Mouse (Mus musculus): ENCODE measurements around the gene Kcnj14. TPM values are rescaled to one million over a fixed set of nuclear protein-coding genes. Genes with fewer than 3 reads are reported as not detected.

Gene Kcnj14
- total and polyA plus RNA-seq, 3 experiments: 0.30 to 0.57 (median 0.33) TPM

DNA sequence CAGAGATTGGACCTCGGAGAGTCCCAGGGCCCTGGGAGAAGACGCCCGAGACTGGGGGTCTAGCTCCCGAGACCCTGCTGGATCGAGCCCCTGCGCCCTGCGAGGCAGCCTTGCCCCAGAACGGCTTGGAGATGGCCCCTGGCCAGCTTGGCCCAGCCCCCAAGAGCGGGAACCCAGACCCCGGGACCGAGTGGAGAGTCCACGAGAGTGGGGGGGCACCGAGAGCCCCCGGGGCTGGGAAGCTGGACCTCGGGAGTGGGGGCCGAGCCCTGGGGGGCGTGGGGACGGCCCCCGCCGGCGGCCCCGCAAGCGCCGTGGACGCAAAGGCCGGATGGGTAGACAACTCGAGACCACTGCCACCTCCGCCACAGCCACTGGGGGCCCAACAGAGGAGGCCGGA is 29.6 kb downstream of the Kcnj14 start:
- no peak overlapping the region for H3K4me3 ChIP-seq (ENCODE audit: low read depth, low read length)
- H3K4me1 ChIP-seq (ENCODE audit: insufficient read depth, low read depth, low read length): peaks cover 22% of the 10 kb centered on the region
- H3K9me3 ChIP-seq (replicated peaks): no peaks in the 10 kb centered on the region
- H3K27me3 ChIP-seq (ENCODE audit: insufficient read depth, low read length): peaks cover 35% of the 10 kb centered on the region
- no peaks in the 10 kb centered on the region for H3K36me3 ChIP-seq (replicated peaks)
- ATAC-seq (ENCODE audit: extremely low read depth, insufficient number of reproducible peaks, low FRiP score, poor library complexity, severe bottlenecking): no peak
- DNase-seq (ENCODE audit: low spot score): no peak
- no peak for TF ChIP-seq POLR2AphosphoS5 (IDR thresholded peaks at IDR 0.05; ENCODE audit: insufficient replicate concordance, low read depth, low read length)
- no peak for TF ChIP-seq CTCF (IDR thresholded peaks at IDR 0.05; ENCODE audit: low read depth, low read length)
- no peak for TF ChIP-seq GATA2 (IDR thresholded peaks at IDR 0.05; ENCODE audit: borderline replicate concordance, low read depth, low read length)
- no peak for TF ChIP-seq TAL1 (conservative IDR thresholded peaks at IDR 0.05; ENCODE audit: low read depth, low read length)

DNA sequence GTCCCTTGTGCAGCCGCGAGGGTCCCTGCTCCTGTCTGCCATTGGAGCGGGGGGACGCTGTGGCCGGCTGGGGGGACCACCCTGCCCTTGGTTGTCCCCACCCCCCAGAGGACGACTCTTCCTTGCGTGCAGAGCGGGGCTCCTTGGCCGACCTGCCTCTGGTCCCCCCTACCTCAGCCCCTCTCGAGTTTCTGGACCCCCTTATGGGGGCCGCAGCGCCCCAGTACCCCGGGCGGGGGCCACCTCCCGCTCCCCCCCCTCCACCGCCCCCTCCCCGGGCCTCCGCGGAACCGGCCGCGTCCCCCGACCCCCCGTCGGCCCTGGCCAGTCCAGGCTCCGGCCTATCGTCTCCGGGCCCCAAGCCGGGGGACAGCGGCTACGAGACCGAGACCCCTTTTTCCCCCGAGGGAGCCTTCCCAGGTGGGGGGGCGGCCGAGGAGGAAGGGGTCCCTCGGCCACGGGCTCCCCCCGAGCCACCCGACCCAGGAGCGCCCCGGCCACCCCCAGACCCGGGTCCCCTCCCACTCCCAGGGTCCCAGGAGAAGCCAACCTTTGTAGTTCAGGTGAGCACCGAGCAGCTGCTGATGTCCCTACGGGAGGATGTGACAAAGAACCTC is 30.5 kb downstream of the Kcnj14 start:
- H3K27me3 ChIP-seq (ENCODE audit: insufficient read depth, low read length): peaks cover 35% of the 10 kb centered on the region
- TF ChIP-seq TAL1 (conservative IDR thresholded peaks at IDR 0.05; ENCODE audit: low read depth, low read length) (no peak), GATA1 (IDR thresholded peaks at IDR 0.05; ENCODE audit: borderline replicate concordance, low read length) (no peak), CTCF (IDR thresholded peaks at IDR 0.05; ENCODE audit: low read depth, low read length) (no peak), GATA2 (IDR thresholded peaks at IDR 0.05; ENCODE audit: borderline replicate concordance, low read depth, low read length) (no peak), POLR2AphosphoS5 (IDR thresholded peaks at IDR 0.05; ENCODE audit: insufficient replicate concordance, low read depth, low read length) (no peak)
- no peaks in the 10 kb centered on the region for H3K9me3 ChIP-seq (replicated peaks)
- no peak for DNase-seq (ENCODE audit: low spot score)
- no peaks in the 10 kb centered on the region for H3K36me3 ChIP-seq (replicated peaks)
- no peak for ATAC-seq (ENCODE audit: extremely low read depth, insufficient number of reproducible peaks, low FRiP score, poor library complexity, severe bottlenecking)
- H3K4me3 ChIP-seq (ENCODE audit: low read depth, low read length): no peak overlapping the region
- H3K4me1 ChIP-seq (ENCODE audit: insufficient read depth, low read depth, low read length): peaks cover 22% of the 10 kb centered on the region

DNA sequence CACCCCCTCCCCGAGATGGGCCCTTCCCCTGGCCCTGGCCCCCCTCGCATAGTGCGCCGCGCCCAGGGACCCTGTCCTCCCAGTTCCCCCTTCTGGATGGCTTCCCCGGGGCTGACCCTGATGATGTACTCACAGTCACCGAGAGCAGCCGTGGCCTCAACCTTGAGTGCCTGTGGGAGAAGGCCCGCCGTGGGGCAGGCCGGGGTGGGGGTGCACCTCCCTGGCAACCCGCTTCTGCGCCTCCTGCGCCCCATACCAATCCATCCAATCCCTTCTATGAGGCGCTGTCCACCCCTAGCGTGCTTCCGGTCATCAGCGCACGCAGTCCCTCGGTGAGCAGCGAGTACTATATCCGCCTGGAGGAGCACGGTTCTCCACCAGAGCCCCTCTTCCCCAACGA is 31.3 kb downstream of the Kcnj14 start:
- peaks cover 29% of the 10 kb centered on the region for H3K27me3 ChIP-seq (ENCODE audit: insufficient read depth, low read length)
- DNase-seq (ENCODE audit: low spot score) (no peak), ATAC-seq (ENCODE audit: extremely low read depth, insufficient number of reproducible peaks, low FRiP score, poor library complexity, severe bottlenecking) (no peak)
- H3K36me3 ChIP-seq (replicated peaks): no peaks in the 10 kb centered on the region
- TF ChIP-seq GATA2 (IDR thresholded peaks at IDR 0.05; ENCODE audit: borderline replicate concordance, low read depth, low read length) (no peak), TAL1 (conservative IDR thresholded peaks at IDR 0.05; ENCODE audit: low read depth, low read length) (no peak), GATA1 (IDR thresholded peaks at IDR 0.05; ENCODE audit: borderline replicate concordance, low read length) (no peak), POLR2AphosphoS5 (IDR thresholded peaks at IDR 0.05; ENCODE audit: insufficient replicate concordance, low read depth, low read length) (no peak), CTCF (IDR thresholded peaks at IDR 0.05; ENCODE audit: low read depth, low read length) (no peak)
- H3K9me3 ChIP-seq (replicated peaks): no peaks in the 10 kb centered on the region
- no peak overlapping the region for H3K4me3 ChIP-seq (ENCODE audit: low read depth, low read length)
- H3K4me1 ChIP-seq (ENCODE audit: insufficient read depth, low read depth, low read length): peaks cover 15% of the 10 kb centered on the region

DNA sequence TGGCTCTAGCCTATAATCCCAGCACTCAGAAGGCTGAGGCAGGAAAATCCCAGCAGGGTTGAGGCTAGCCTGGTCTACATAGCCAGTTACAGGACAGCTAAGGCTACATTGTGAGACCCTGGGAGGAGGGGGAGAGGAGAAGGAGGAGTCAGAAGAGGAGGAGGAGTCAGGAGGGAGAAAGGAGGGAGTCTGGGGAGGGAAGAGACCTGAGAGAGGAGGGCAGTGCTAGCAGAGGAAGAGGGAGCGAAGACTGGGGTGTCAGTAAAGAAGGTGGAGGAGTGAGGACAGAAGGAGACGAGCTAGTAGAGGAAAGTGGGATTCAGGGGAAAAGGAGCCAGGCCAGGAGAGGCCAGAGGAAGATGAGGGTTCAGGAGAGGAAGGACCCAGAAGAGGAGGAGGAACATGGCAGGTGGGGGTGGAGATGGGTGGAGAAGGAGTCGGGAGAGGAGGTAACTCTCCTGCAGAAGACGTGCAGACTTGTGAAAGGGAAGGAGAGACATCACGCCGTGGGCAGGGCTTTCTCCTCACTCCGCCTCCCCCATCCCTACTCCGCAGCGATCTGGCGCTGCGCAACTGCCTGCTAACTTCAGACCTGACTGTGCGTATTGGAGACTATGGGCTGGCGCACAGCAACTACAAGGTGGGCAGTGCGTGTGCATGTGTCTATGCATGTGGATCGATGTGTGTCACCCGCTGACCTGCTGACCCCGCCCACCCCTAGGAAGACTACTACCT is 32.7 kb downstream of the Kcnj14 start:
- Histone ChIP-seq H3K27me3 (ENCODE audit: insufficient read depth, low read length) (peaks cover 29% of the 10 kb centered on the region; the same call in 1 of the 2 replicates), H3K9me3 (replicated peaks) (no peaks in the 10 kb centered on the region), H3K4me1 (ENCODE audit: insufficient read depth, low read depth, low read length) (peaks cover 2% of the 10 kb centered on the region), H3K36me3 (replicated peaks) (no peaks in the 10 kb centered on the region), H3K4me3 (ENCODE audit: low read depth, low read length) (no peak overlapping the region)
- TF ChIP-seq POLR2AphosphoS5 (IDR thresholded peaks at IDR 0.05; ENCODE audit: insufficient replicate concordance, low read depth, low read length) (no peak), GATA1 (IDR thresholded peaks at IDR 0.05; ENCODE audit: borderline replicate concordance, low read length) (no peak), CTCF (IDR thresholded peaks at IDR 0.05; ENCODE audit: low read depth, low read length) (no peak), GATA2 (IDR thresholded peaks at IDR 0.05; ENCODE audit: borderline replicate concordance, low read depth, low read length) (no peak), TAL1 (conservative IDR thresholded peaks at IDR 0.05; ENCODE audit: low read depth, low read length) (no peak)
- ATAC-seq (ENCODE audit: extremely low read depth, insufficient number of reproducible peaks, low FRiP score, poor library complexity, severe bottlenecking): no peak
- DNase-seq (ENCODE audit: low spot score): no peak

DNA sequence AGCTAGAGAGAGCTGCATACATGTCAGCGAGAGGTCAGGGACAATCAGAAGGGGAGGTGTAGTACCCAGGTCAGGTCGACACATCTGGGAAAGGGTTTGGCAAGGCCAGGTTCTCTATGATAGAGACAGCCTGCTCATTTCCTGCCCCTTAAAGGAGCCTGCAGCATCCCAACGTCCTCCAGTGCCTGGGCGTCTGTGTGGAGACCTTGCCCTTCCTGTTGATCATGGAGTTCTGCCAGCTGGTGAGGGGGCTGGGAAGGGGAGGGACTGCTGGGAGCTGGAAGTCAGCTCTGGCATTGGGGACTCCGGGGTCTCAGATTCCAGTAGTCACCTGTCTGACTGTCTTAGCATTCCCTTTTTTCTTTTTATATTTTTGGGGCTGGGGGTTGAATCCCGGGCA is 33.9 kb downstream of the Kcnj14 start:
- no peak for ATAC-seq (ENCODE audit: extremely low read depth, insufficient number of reproducible peaks, low FRiP score, poor library complexity, severe bottlenecking)
- Histone ChIP-seq H3K4me3 (ENCODE audit: low read depth, low read length) (no peak overlapping the region), H3K27me3 (ENCODE audit: insufficient read depth, low read length) (peaks cover 40% of the 10 kb centered on the region), H3K36me3 (replicated peaks) (no peaks in the 10 kb centered on the region), H3K4me1 (ENCODE audit: insufficient read depth, low read depth, low read length) (no peaks in the 10 kb centered on the region), H3K9me3 (replicated peaks) (no peaks in the 10 kb centered on the region)
- no peak for TF ChIP-seq POLR2AphosphoS5 (IDR thresholded peaks at IDR 0.05; ENCODE audit: insufficient replicate concordance, low read depth, low read length)
- TF ChIP-seq GATA2 (IDR thresholded peaks at IDR 0.05; ENCODE audit: borderline replicate concordance, low read depth, low read length): no peak
- no peak for TF ChIP-seq CTCF (IDR thresholded peaks at IDR 0.05; ENCODE audit: low read depth, low read length)
- no peak for TF ChIP-seq GATA1 (IDR thresholded peaks at IDR 0.05; ENCODE audit: borderline replicate concordance, low read length)
- no peak for TF ChIP-seq TAL1 (conservative IDR thresholded peaks at IDR 0.05; ENCODE audit: low read depth, low read length)
- DNase-seq (ENCODE audit: low spot score): no peak

DNA sequence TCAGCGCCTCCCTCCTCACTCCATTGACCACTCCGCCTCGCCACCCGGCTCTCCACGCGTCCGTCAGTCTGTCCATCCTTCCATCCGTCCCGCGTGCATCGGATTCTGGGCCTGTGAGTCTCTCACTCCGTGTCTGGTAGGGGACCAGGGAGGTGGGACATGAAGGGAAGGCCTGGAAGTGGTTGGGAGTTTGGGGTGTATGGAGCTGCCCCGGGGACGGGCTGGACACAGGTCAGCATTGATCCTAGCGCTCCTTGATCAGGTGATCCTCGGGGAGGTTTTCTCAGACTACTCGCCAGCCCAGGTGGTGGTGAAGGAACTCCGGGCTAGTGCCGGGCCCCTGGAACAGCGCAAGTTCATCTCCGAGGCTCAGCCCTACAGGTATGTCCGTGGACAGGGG is 36.9 kb downstream of the Kcnj14 start:
- Histone ChIP-seq H3K9me3 (replicated peaks) (no peaks in the 10 kb centered on the region), H3K4me3 (ENCODE audit: low read depth, low read length) (no peak overlapping the region), H3K4me1 (ENCODE audit: insufficient read depth, low read depth, low read length) (peaks cover 5% of the 10 kb centered on the region; the same call in 1 of the 2 replicates), H3K27me3 (ENCODE audit: insufficient read depth, low read length) (peaks cover 58% of the 10 kb centered on the region), H3K36me3 (replicated peaks) (no peaks in the 10 kb centered on the region)
- no peak for DNase-seq (ENCODE audit: low spot score)
- no peak for ATAC-seq (ENCODE audit: extremely low read depth, insufficient number of reproducible peaks, low FRiP score, poor library complexity, severe bottlenecking)
- TF ChIP-seq GATA2 (IDR thresholded peaks at IDR 0.05; ENCODE audit: borderline replicate concordance, low read depth, low read length) (no peak), CTCF (IDR thresholded peaks at IDR 0.05; ENCODE audit: low read depth, low read length) (no peak), GATA1 (IDR thresholded peaks at IDR 0.05; ENCODE audit: borderline replicate concordance, low read length) (no peak), POLR2AphosphoS5 (IDR thresholded peaks at IDR 0.05; ENCODE audit: insufficient replicate concordance, low read depth, low read length) (no peak), TAL1 (conservative IDR thresholded peaks at IDR 0.05; ENCODE audit: low read depth, low read length) (no peak)
